In genomic region chr2:102894785-102895184, GRCm38 (mm10) we compare ENCODE assay signal across 17 mouse cellular contexts. TPM values are rescaled to one million over a fixed set of nuclear protein-coding genes. Genes with fewer than 3 reads are reported as not detected.
DNase-seq lines count a peak whose midpoint lies in the region; ATAC-seq and TF ChIP-seq lines count a peak whose summit lies in the region.
"Had no signal": no experiment of that assay in that cellular context is flagged by ENCODE, and none has a peak within 500 bp of the region (broad histone marks: within the 10 kb centered on the region; RNA-seq: fewer than 3 reads in every experiment).

No protein-coding gene starts in this region.

- no peaks in the 10 kb centered on the region for H3K27me3 ChIP-seq in myocyte (ENCODE audit: control insufficient read depth, insufficient read depth, insufficient read length)
- no peaks in the 10 kb centered on the region for H3K27me3 ChIP-seq in kidney, adult 2 months (replicated peaks; ENCODE audit: control insufficient read depth, insufficient read depth, low read length)
- H3K27me3 ChIP-seq in heart, embryonic 10.5 days (ENCODE audit: insufficient read depth, poor library complexity, severe bottlenecking), result no peaks in the 10 kb centered on the region

- peak overlapping the region; percentile 2 for H3K4me3 ChIP-seq in bone marrow, adult 2 months (replicated peaks; ENCODE audit: control insufficient read depth, low read depth, low read length)
- no peak overlapping the region for H3K4me3 ChIP-seq in myocyte
- no peak overlapping the region for H3K4me3 ChIP-seq in kidney, adult 2 months (ENCODE audit: insufficient read depth, low read depth, low read length)
- no peak overlapping the region for H3K4me3 ChIP-seq in heart, embryonic 10.5 days
- H3K4me3 ChIP-seq: embryonic facial prominence, embryonic 10.5 days; erythroblast, embryonic 14.5 days; hindbrain, embryonic 10.5 days; neural tube, embryonic 13.5 days had no signal

- H3K9me3 ChIP-seq in heart, embryonic 10.5 days, result no peaks in the 10 kb centered on the region
- H3K9me3 ChIP-seq: embryonic facial prominence, embryonic 10.5 days; hindbrain, embryonic 10.5 days; neural tube, embryonic 13.5 days had no signal

- no peak overlapping the region for H3ac ChIP-seq in myocyte (ENCODE audit: control insufficient read depth, insufficient read length)

- TF ChIP-seq POLR2A in bone marrow, adult 2 months (IDR thresholded peaks at IDR 0.05; ENCODE audit: borderline replicate concordance, control insufficient read depth, low read depth, low read length), result no peak
- no peak for TF ChIP-seq POLR2A in myocyte (IDR thresholded peaks at IDR 0.05; ENCODE audit: insufficient read length, low read depth)
- TF ChIP-seq POLR2A in kidney, adult 2 months (IDR thresholded peaks at IDR 0.05; ENCODE audit: low read depth, low read length), result no peak

- ATAC-seq in frontal cortex, adult (ENCODE audit: low TSS enrichment), result 0 out of 2 replicates have a peak, but pooled peaks have one; percentile 16
- ATAC-seq: forebrain, embryonic 16.5 days had no signal

- no peak for DNase-seq in frontal cortex, adult 2 months (ENCODE audit: extremely low spot score in 1 of 2, low spot score in 1 of 2)
- peak; percentile 61 for DNase-seq in lung, postnatal 36 days
- no peak for DNase-seq in layer of hippocampus, adult 9-10 months (ENCODE audit: low spot score)
- DNase-seq in kidney, adult 2 months, result no peak
- DNase-seq in heart, embryonic 10.5 days (ENCODE audit: low spot score), result no peak
- DNase-seq: B cell, adult 2 months; cerebellum, postnatal 25 days; kidney, postnatal 4 days; right cerebral cortex, postnatal 4 days had no signal

- peak overlapping the region; percentile 66 for H3K4me2 ChIP-seq in myocyte (ENCODE audit: low read depth)
- H3K4me2 ChIP-seq: neural tube, embryonic 13.5 days had no signal

- WGBS in bone marrow, adult 2 months, result 25% methylated on average over 4 of the region's 4 CpGs
- 77% methylated on average over 4 of the region's 4 CpGs for WGBS in kidney, adult 2 months
- WGBS in heart, embryonic 10.5 days, result 74% methylated on average over 4 of the region's 4 CpGs

- peaks cover 100% of the 10 kb centered on the region for H3K79me2 ChIP-seq in myocyte (ENCODE audit: control insufficient read depth, insufficient read depth)

- peaks cover 8% of the 10 kb centered on the region for H3K4me1 ChIP-seq in bone marrow, adult 2 months (ENCODE audit: control insufficient read depth, insufficient read depth, low read length)
- no peaks in the 10 kb centered on the region for H3K4me1 ChIP-seq in kidney, adult 2 months (ENCODE audit: control insufficient read depth, insufficient read depth, low read length)
- peaks cover 43% of the 10 kb centered on the region for H3K4me1 ChIP-seq in heart, embryonic 10.5 days
- H3K4me1 ChIP-seq: embryonic facial prominence, embryonic 10.5 days; hindbrain, embryonic 10.5 days; neural tube, embryonic 13.5 days had no signal

- H3K36me3 ChIP-seq in myocyte (ENCODE audit: control insufficient read depth, insufficient read depth), result peaks cover 18% of the 10 kb centered on the region
- H3K36me3 ChIP-seq in kidney, adult 2 months (ENCODE audit: control insufficient read depth, insufficient read depth, low read length), result no peaks in the 10 kb centered on the region
- H3K36me3 ChIP-seq in heart, embryonic 10.5 days, result no peaks in the 10 kb centered on the region
- H3K36me3 ChIP-seq: embryonic facial prominence, embryonic 10.5 days; hindbrain, embryonic 10.5 days; neural tube, embryonic 13.5 days had no signal

- TF ChIP-seq CTCF in bone marrow, adult 2 months (IDR thresholded peaks at IDR 0.05; ENCODE audit: control insufficient read depth, insufficient read depth, low read length), result no peak
- TF ChIP-seq CTCF in kidney, adult 2 months (conservative IDR thresholded peaks at IDR 0.05; ENCODE audit: insufficient read depth, insufficient read length, low read depth, low read length), result no peak

- H3K27ac ChIP-seq in bone marrow, adult 2 months (ENCODE audit: control insufficient read depth, insufficient read depth, low read depth, low read length, poor library complexity), result peak overlapping the region; percentile 57
- H3K27ac ChIP-seq in kidney, adult 2 months (ENCODE audit: insufficient read depth, low read depth, low read length), result no peak overlapping the region
- no peak overlapping the region for H3K27ac ChIP-seq in heart, embryonic 10.5 days
- H3K27ac ChIP-seq: embryonic facial prominence, embryonic 10.5 days; hindbrain, embryonic 10.5 days; neural tube, embryonic 13.5 days had no signal

TF ChIP-seq in myocyte, 11 proteins besides CTCF, POLR2A, EP300 and RAD21:
- TF ChIP-seq SRF (IDR thresholded peaks at IDR 0.05; ENCODE audit: control insufficient read depth, insufficient read length, low read depth) (no peak), E2F4 (IDR thresholded peaks at IDR 0.05; ENCODE audit: insufficient read depth) (no peak), MYOD1 (IDR thresholded peaks at IDR 0.05; ENCODE audit: control insufficient read depth in 1 of 3, insufficient read length in 2 of 3, low read depth in 2 of 3) (peak in 1 of 3 experiments; percentile 64), MYOG (IDR thresholded peaks at IDR 0.05; ENCODE audit: control insufficient read depth in 1 of 3, insufficient read depth in 1 of 3, insufficient read length in 2 of 3, low read depth in 2 of 3) (peak in 1 of 3 experiments; percentile 45), TCF12 (IDR thresholded peaks at IDR 0.05; ENCODE audit: insufficient read depth, poor library complexity, severe bottlenecking) (no peak), TCF3 (IDR thresholded peaks at IDR 0.05; ENCODE audit: insufficient read length, low read depth) (no peak), POLR2AphosphoS2 (IDR thresholded peaks at IDR 0.05; ENCODE audit: insufficient read length, low read depth) (no peak), CEBPB (IDR thresholded peaks at IDR 0.05; ENCODE audit: insufficient read depth, poor library complexity, severe bottlenecking) (no peak), USF1 (IDR thresholded peaks at IDR 0.05; ENCODE audit: low read depth) (no peak), REST (IDR thresholded peaks at IDR 0.05; ENCODE audit: insufficient read depth, insufficient read length) (no peak), MAX (IDR thresholded peaks at IDR 0.05; ENCODE audit: low read depth) (no peak)

RNA-seq across cellular contexts. Expression of gene Cd44, which starts 6.7 kb away (rescaled TPM):
- 1.7 and 2.0 TPM in 2 replicates for polyA plus RNA-seq in frontal cortex, adult 2 months (2012; rRNA removed)
- 16.4 and 39.6 TPM in 2 replicates for polyA plus RNA-seq in bone marrow, adult 2 months (2011; ENCODE audit: insufficient read depth, insufficient read length, low replicate concordance, missing spikeins)
- polyA plus RNA-seq in myocyte (2012; fragmentation: generic; extraction: Trizol), result 77.1 TPM
- 1.8 and 3.3 TPM in 2 replicates for polyA plus RNA-seq in kidney, adult 2 months (2012; rRNA removed)
- 13.4 and 22.7 TPM in 2 replicates for polyA plus RNA-seq in heart, embryonic 10.5 days (2016; fragmentation: Nextera tagmentation; extraction: Ambion mirVana)
